8 mouse cellular contexts compared by ENCODE assay signal in genomic region chr19:7264766-7265331, GRCm38 (mm10). TPM values are rescaled to one million over a fixed set of nuclear protein-coding genes. Genes with fewer than 3 reads are reported as not detected.
A peak's percentile ranks its signal among the peaks of the same experiment; 100 is the strongest.
DNase-seq lines count a peak whose midpoint lies in the region; ATAC-seq and TF ChIP-seq lines count a peak whose summit lies in the region.

No protein-coding gene starts in this region.

- no peaks in the 10 kb centered on the region for H3K9me3 ChIP-seq in lung, postnatal 0 days (ENCODE audit: low read length)
- 0 out of 2 replicates have a peak, but pooled peaks cover 3% of the 10 kb centered on the region for H3K9me3 ChIP-seq in forebrain, embryonic 16.5 days (ENCODE audit: control insufficient read depth, low read length)
- H3K9me3 ChIP-seq in hindbrain, embryonic 15.5 days: no peaks in the 10 kb centered on the region
- no peaks in the 10 kb centered on the region for H3K9me3 ChIP-seq in midbrain, embryonic 13.5 days

- ATAC-seq in lung, postnatal 0 days: no peak
- no peak for ATAC-seq in forebrain, embryonic 16.5 days
- ATAC-seq in hindbrain, embryonic 15.5 days (ENCODE audit: low FRiP score, low read depth): no peak
- ATAC-seq in midbrain, embryonic 13.5 days: no peak
- no peak for ATAC-seq in erythroid progenitor cell, adult 5-6 weeks (replicated peaks; ENCODE audit: low FRiP score, poor library complexity, severe bottlenecking)

- H3K36me3 ChIP-seq in lung, postnatal 0 days (ENCODE audit: insufficient read depth, low read length): no peaks in the 10 kb centered on the region
- H3K36me3 ChIP-seq in forebrain, embryonic 16.5 days (ENCODE audit: control insufficient read depth, insufficient read depth): no peaks in the 10 kb centered on the region
- H3K36me3 ChIP-seq in hindbrain, embryonic 15.5 days: no peaks in the 10 kb centered on the region
- no peaks in the 10 kb centered on the region for H3K36me3 ChIP-seq in midbrain, embryonic 13.5 days

- peaks cover 22% of the 10 kb centered on the region for H3K4me1 ChIP-seq in lung, postnatal 0 days (ENCODE audit: insufficient read depth, low read depth, low read length)
- peaks cover 47% of the 10 kb centered on the region for H3K4me1 ChIP-seq in forebrain, embryonic 16.5 days (replicated peaks; ENCODE audit: control insufficient read depth, insufficient read depth, low read length)
- H3K4me1 ChIP-seq in hindbrain, embryonic 15.5 days (replicated peaks): peaks cover 49% of the 10 kb centered on the region
- H3K4me1 ChIP-seq in midbrain, embryonic 13.5 days (replicated peaks): peaks cover 49% of the 10 kb centered on the region

- TF ChIP-seq CTCF in lung, postnatal 0 days (IDR thresholded peaks at IDR 0.05): no peak

- no peak overlapping the region for H3K9ac ChIP-seq in lung, postnatal 0 days (replicated peaks; ENCODE audit: low read depth)
- peak overlapping the region; percentile 90; the same call in 1 of the 2 replicates for H3K9ac ChIP-seq in forebrain, embryonic 16.5 days (replicated peaks; ENCODE audit: low read depth, low read length)
- no peak overlapping the region for H3K9ac ChIP-seq in hindbrain, embryonic 15.5 days
- H3K9ac ChIP-seq in midbrain, embryonic 13.5 days (replicated peaks): peak overlapping the region; percentile 68; the same call in 1 of the 2 replicates

- H3K4me2 ChIP-seq in lung, postnatal 0 days (replicated peaks; ENCODE audit: low read depth, low read length): no peak overlapping the region
- no peak overlapping the region for H3K4me2 ChIP-seq in forebrain, embryonic 16.5 days (ENCODE audit: low read length)
- H3K4me2 ChIP-seq in hindbrain, embryonic 15.5 days: no peak overlapping the region
- H3K4me2 ChIP-seq in midbrain, embryonic 13.5 days (replicated peaks): peak overlapping the region; percentile 86

- DNase-seq in lung, postnatal 0 days (ENCODE audit: low spot score): peak; percentile 8
- DNase-seq in lung, postnatal 36 days: no peak
- peak; percentile 46 for DNase-seq in cerebellum, adult 9-10 months
- no peak for DNase-seq in T-cell, adult 2 months (ENCODE audit: low spot score)

- 31% methylated on average over 6 of the region's 6 CpGs for WGBS in lung, postnatal 0 days
- WGBS in forebrain, embryonic 16.5 days: 4% methylated on average over 5 of the region's 6 CpGs
- 15% methylated on average over 6 of the region's 6 CpGs for WGBS in hindbrain, embryonic 15.5 days
- 13% methylated on average over 6 of the region's 6 CpGs for WGBS in midbrain, embryonic 13.5 days

- no peak overlapping the region for H3K4me3 ChIP-seq in lung, postnatal 0 days (ENCODE audit: low read depth, low read length)
- no peak overlapping the region for H3K4me3 ChIP-seq in forebrain, embryonic 16.5 days (replicated peaks; ENCODE audit: low read length)
- no peak overlapping the region for H3K4me3 ChIP-seq in hindbrain, embryonic 15.5 days
- H3K4me3 ChIP-seq in midbrain, embryonic 13.5 days (replicated peaks): no peak overlapping the region

- no peaks in the 10 kb centered on the region for H3K27me3 ChIP-seq in lung, postnatal 0 days (replicated peaks; ENCODE audit: insufficient read depth, low read length)
- no peaks in the 10 kb centered on the region for H3K27me3 ChIP-seq in forebrain, embryonic 16.5 days (replicated peaks; ENCODE audit: control insufficient read depth, insufficient read depth, low read length)
- H3K27me3 ChIP-seq in hindbrain, embryonic 15.5 days: no peaks in the 10 kb centered on the region
- no peaks in the 10 kb centered on the region for H3K27me3 ChIP-seq in midbrain, embryonic 13.5 days

- no peak overlapping the region for H3K27ac ChIP-seq in lung, postnatal 0 days (ENCODE audit: low read length)
- H3K27ac ChIP-seq in forebrain, embryonic 16.5 days (ENCODE audit: low read length): peak overlapping the region; percentile 100
- H3K27ac ChIP-seq in hindbrain, embryonic 15.5 days (replicated peaks): peak overlapping the region; percentile 93
- peak overlapping the region; percentile 99 for H3K27ac ChIP-seq in midbrain, embryonic 13.5 days

- TF ChIP-seq EP300 in lung, postnatal 0 days (IDR thresholded peaks at IDR 0.05): no peak

RNA-seq across cellular contexts. Expression of gene Rcor2, which starts 2.3 kb away (rescaled TPM):
- 1.3 and 1.5 TPM in 2 replicates for polyA plus RNA-seq in lung, postnatal 0 days (2015; fragmentation: Nextera tagmentation; extraction: Ambion mirVana)
- 45.8 and 49.2 TPM in 2 replicates for polyA plus RNA-seq in forebrain, embryonic 16.5 days (2015; fragmentation: Nextera tagmentation; extraction: Ambion mirVana)
- 24.0 and 32.1 TPM in 2 replicates for polyA plus RNA-seq in hindbrain, embryonic 15.5 days (2015; fragmentation: Nextera tagmentation; extraction: Ambion mirVana)
- polyA plus RNA-seq in midbrain, embryonic 13.5 days (2015; fragmentation: Nextera tagmentation; extraction: Ambion mirVana): 41.1 and 52.8 TPM in 2 replicates
- total RNA-seq in erythroid progenitor cell, adult 5-6 weeks (2015; ENCODE audit: low replicate concordance): 2.2 TPM in 1 of 2 replicates, not detected in the other
- total RNA-seq in erythroid progenitor cell, adult 5-6 weeks (2017; ENCODE audit: low replicate concordance): 0.53 TPM in 1 of 2 replicates, not detected in the other

RNA-seq across cellular contexts. Expression of gene Naa40, which starts 23.9 kb away (rescaled TPM):
- 16.6 and 17.7 TPM in 2 replicates for polyA plus RNA-seq in lung, postnatal 0 days (2015; fragmentation: Nextera tagmentation; extraction: Ambion mirVana)
- polyA plus RNA-seq in forebrain, embryonic 16.5 days (2015; fragmentation: Nextera tagmentation; extraction: Ambion mirVana): 67.3 and 74.7 TPM in 2 replicates
- polyA plus RNA-seq in hindbrain, embryonic 15.5 days (2015; fragmentation: Nextera tagmentation; extraction: Ambion mirVana): 62.2 and 66.2 TPM in 2 replicates
- 73.7 and 74.6 TPM in 2 replicates for polyA plus RNA-seq in midbrain, embryonic 13.5 days (2015; fragmentation: Nextera tagmentation; extraction: Ambion mirVana)
- total RNA-seq in erythroid progenitor cell, adult 5-6 weeks (2015; ENCODE audit: low replicate concordance): 35.6 and 47.2 TPM in 2 replicates
- total RNA-seq in erythroid progenitor cell, adult 5-6 weeks (2017; ENCODE audit: low replicate concordance): 44.8 and 57.3 TPM in 2 replicates

RNA-seq across cellular contexts. Expression of gene Cox8a, which starts 47.4 kb away (rescaled TPM):
- polyA plus RNA-seq in lung, postnatal 0 days (2015; fragmentation: Nextera tagmentation; extraction: Ambion mirVana): 889 and 976 TPM in 2 replicates
- polyA plus RNA-seq in forebrain, embryonic 16.5 days (2015; fragmentation: Nextera tagmentation; extraction: Ambion mirVana): 602 and 609 TPM in 2 replicates
- polyA plus RNA-seq in hindbrain, embryonic 15.5 days (2015; fragmentation: Nextera tagmentation; extraction: Ambion mirVana): 1,050 and 1,125 TPM in 2 replicates
- polyA plus RNA-seq in midbrain, embryonic 13.5 days (2015; fragmentation: Nextera tagmentation; extraction: Ambion mirVana): 750 and 771 TPM in 2 replicates
- 226 and 267 TPM in 2 replicates for total RNA-seq in erythroid progenitor cell, adult 5-6 weeks (2015; ENCODE audit: low replicate concordance)
- total RNA-seq in erythroid progenitor cell, adult 5-6 weeks (2017; ENCODE audit: low replicate concordance): 106 and 241 TPM in 2 replicates

RNA-seq across cellular contexts. Expression of gene Otub1, which starts 58.7 kb away (rescaled TPM):
- 107 and 119 TPM in 2 replicates for polyA plus RNA-seq in lung, postnatal 0 days (2015; fragmentation: Nextera tagmentation; extraction: Ambion mirVana)
- polyA plus RNA-seq in forebrain, embryonic 16.5 days (2015; fragmentation: Nextera tagmentation; extraction: Ambion mirVana): 223 and 235 TPM in 2 replicates
- 233 and 239 TPM in 2 replicates for polyA plus RNA-seq in hindbrain, embryonic 15.5 days (2015; fragmentation: Nextera tagmentation; extraction: Ambion mirVana)
- polyA plus RNA-seq in midbrain, embryonic 13.5 days (2015; fragmentation: Nextera tagmentation; extraction: Ambion mirVana): 247 and 260 TPM in 2 replicates
- total RNA-seq in erythroid progenitor cell, adult 5-6 weeks (2015; ENCODE audit: low replicate concordance): 17.3 and 25.6 TPM in 2 replicates
- total RNA-seq in erythroid progenitor cell, adult 5-6 weeks (2017; ENCODE audit: low replicate concordance): 8.2 and 10.0 TPM in 2 replicates

Comparison
In these comparisons a context has a peak if more than half of its experiments do, and no peak if none do; other contexts are left out.
1. DNase-seq: peak in lung, postnatal 0 days (single experiment) and cerebellum, adult 9-10 months (single experiment); none in lung, postnatal 36 days (single experiment) and T-cell, adult 2 months (single experiment).
2. H3K9ac ChIP-seq: peak in forebrain, embryonic 16.5 days (single experiment) and midbrain, embryonic 13.5 days (single experiment); none in lung, postnatal 0 days (single experiment) and hindbrain, embryonic 15.5 days (single experiment).
3. RNA of gene Rcor2, which starts 2.3 kb away (polyA plus RNA-seq): 41.1 to 52.8 TPM in midbrain, embryonic 13.5 days, 45.8 to 49.2 TPM in forebrain, embryonic 16.5 days and 24.0 to 32.1 TPM in hindbrain, embryonic 15.5 days; 1.3 to 1.5 TPM in lung, postnatal 0 days; every median in the first group is over 10 times any median in the second.